Mouse (Mus musculus) heart, adult 2 months (tissue): Measurements from ENCODE around the gene Sspo. TPM values are rescaled to one million over a fixed set of nuclear protein-coding genes. Genes with fewer than 3 reads are reported as not detected.
A peak's percentile ranks its signal among the peaks of the same experiment; 100 is the strongest.

ENCODE experiments used
- DNase-seq, 2 experiments: peaks; one replicate each; pipeline ENCODE4 v3.0.0; 2021
- H3K27ac ChIP-seq: fragments of 200-600 bp; 2 replicates; pipeline ENCODE4 v1.8.1; 2022
- H3K27me3 ChIP-seq: fragments of 200-500 bp; 2 replicates; pipeline ENCODE4 v1.6.1; 2012; ENCODE audit warnings: mild to moderate bottlenecking, low read length, inconsistent platforms, mixed read lengths; ENCODE audit not compliant: control insufficient read depth, insufficient read depth
- H3K36me3 ChIP-seq: fragments of 200-500 bp; 2 replicates; pipeline ENCODE4 v1.6.1; 2012; ENCODE audit warnings: low read length, inconsistent platforms; ENCODE audit not compliant: control insufficient read depth, insufficient read depth
- H3K4me1 ChIP-seq: fragments of 200-500 bp; 2 replicates; pipeline ENCODE4 v1.6.1; 2011; ENCODE audit warnings: low read length; ENCODE audit not compliant: control insufficient read depth, insufficient read depth
- H3K4me3 ChIP-seq: fragments of 200-600 bp; 2 replicates; pipeline ENCODE4 v1.8.1; 2022
- H3K79me2 ChIP-seq: fragments of 200-500 bp; replicated peaks from 2 replicates; pipeline ENCODE4 v1.6.1; 2012; ENCODE audit warnings: mild to moderate bottlenecking, inconsistent platforms, low read length, moderate library complexity, mixed read lengths; ENCODE audit not compliant: control insufficient read depth, insufficient read depth
- H3K9ac ChIP-seq: fragments of 200-500 bp; 2 replicates; pipeline ENCODE4 v1.6.1; 2012; ENCODE audit warnings: low read depth, mild to moderate bottlenecking, control low read depth, inconsistent platforms, low read length, mixed read lengths
- CTCF ChIP-seq: fragments of 200-600 bp; IDR thresholded peaks from 2 replicates; pipeline ENCODE4 v1.8.1; 2022; ENCODE audit warnings: antibody characterized with exemption, mild to moderate bottlenecking, moderate library complexity
- EP300 ChIP-seq: fragments of 200-500 bp; IDR thresholded peaks from 2 replicates; pipeline ENCODE4 v1.6.1; 2011; ENCODE audit warnings: low read depth, low read length, control low read depth; ENCODE audit not compliant: insufficient read depth
- POLR2A ChIP-seq: fragments of 200-500 bp; IDR thresholded peaks from 2 replicates; pipeline ENCODE4 v1.6.1; 2011; ENCODE audit warnings: mild to moderate bottlenecking, low read depth, low read length, control low read depth; ENCODE audit not compliant: insufficient read depth
- WGBS: fragments of 180-500 bp; shearing (Covaris S2); methylation state at CpG from one replicate; pipeline ENCODE4 v1.1.7; 2018; 5-methylcytosine and 5-hydroxymethylcytosine counted together
- intact Hi-C: fragments of 180-260 bp; cut with DNase I; formaldehyde crosslinking; loops from one replicate; pipeline ENCODE4 v1.15.1; 2025
- polyA plus RNA-seq: library from polyadenylated mRNA; depleted of rRNA; stranded (reverse); fragments of >200 nt; gene quantifications from 2 replicates; pipeline ENCODE4 v1.2.3, GENCODE M21; 2012
- total RNA-seq, 2 experiments: library from RNA; stranded (reverse); gene quantifications; 2 replicates each; pipeline ENCODE4 v1.2.3; 2021

Sspo gene
- total and polyA plus RNA-seq, 3 experiments, result 0.18 to 1.7 (median 0.47) TPM

- intact Hi-C loops, result no loop called here
- TF ChIP-seq POLR2A (no peak), CTCF (no peak), EP300 (no peak)
- H3K36me3 ChIP-seq, result no peaks in the 10 kb centered on the region
Measured at GRCm38 (mm10) chr6:48482501-48482900, 34.5 kb downstream of the Sspo start.

GRCm38 (mm10) chr6:48487747-48488725 lies 40.0 kb downstream of the Sspo start:
- Histone ChIP-seq H3K36me3 (no peaks in the 10 kb centered on the region), H3K4me1 (peaks cover 2% of the 10 kb centered on the region), H3K79me2 (no peaks in the 10 kb centered on the region), H3K4me3 (no peak overlapping the region), H3K9ac (0 out of 2 replicates have a peak overlapping the region, but pooled peaks have one; percentile 8), H3K27ac (no peak overlapping the region), H3K27me3 (no peaks in the 10 kb centered on the region)
- intact Hi-C loops, result no loop called here
- no peak for TF ChIP-seq EP300
- TF ChIP-seq CTCF, result peak; percentile 36
- WGBS, result 10% methylated on average over 24 of the region's 25 CpGs
- DNase-seq, result peak; percentile 42 to 48

More at GRCm38 (mm10) chr6:48482501-48482900, 34.5 kb downstream of the Sspo start:
- 79% methylated on average over 5 of the region's 5 CpGs for WGBS
- Histone ChIP-seq H3K27ac (no peak overlapping the region), H3K4me1 (no peaks in the 10 kb centered on the region), H3K27me3 (no peaks in the 10 kb centered on the region), H3K4me3 (no peak overlapping the region), H3K9ac (no peak overlapping the region), H3K79me2 (no peaks in the 10 kb centered on the region)
- no peak for DNase-seq

GRCm38 (mm10) chr6:48489741-48490140 lies 41.7 kb downstream of the Sspo start:
- no peak overlapping the region for H3K27ac ChIP-seq
- TF ChIP-seq POLR2A, result no peak
- no peak for TF ChIP-seq CTCF
- no peak for TF ChIP-seq EP300
- DNase-seq, result no peak
- intact Hi-C loops, result no loop called here
- H3K4me3 ChIP-seq, result no peak overlapping the region
- WGBS, result 95% methylated on average over 3 of the region's 3 CpGs
- no peaks in the 10 kb centered on the region for H3K79me2 ChIP-seq
- no peaks in the 10 kb centered on the region for H3K36me3 ChIP-seq
- no peak overlapping the region for H3K9ac ChIP-seq
- H3K27me3 ChIP-seq, result no peaks in the 10 kb centered on the region
- H3K4me1 ChIP-seq, result peaks cover 2% of the 10 kb centered on the region

- WGBS, result 56% methylated on average over 9 of the region's 9 CpGs
- H3K36me3 ChIP-seq, result no peaks in the 10 kb centered on the region
Measured at GRCm38 (mm10) chr6:48491361-48491760, 43.3 kb downstream of the Sspo start.

GRCm38 (mm10) chr6:48493136-48493730 lies 45.2 kb downstream of the Sspo start:
- no peak overlapping the region for H3K9ac ChIP-seq
- H3K4me1 ChIP-seq, result peaks cover under 1% of the 10 kb centered on the region
- intact Hi-C loops, result no loop called here
- H3K4me3 ChIP-seq, result no peak overlapping the region
- no peaks in the 10 kb centered on the region for H3K27me3 ChIP-seq
- H3K36me3 ChIP-seq, result no peaks in the 10 kb centered on the region
- DNase-seq, result no peak
- WGBS, result 62% methylated on average over 8 of the region's 8 CpGs
- no peaks in the 10 kb centered on the region for H3K79me2 ChIP-seq
- H3K27ac ChIP-seq, result no peak overlapping the region
- TF ChIP-seq EP300 (no peak), CTCF (no peak), POLR2A (no peak)

More at GRCm38 (mm10) chr6:48491361-48491760, 43.3 kb downstream of the Sspo start:
- TF ChIP-seq CTCF (no peak), EP300 (no peak), POLR2A (no peak)
- Histone ChIP-seq H3K9ac (no peak overlapping the region), H3K27me3 (no peaks in the 10 kb centered on the region), H3K27ac (no peak overlapping the region), H3K79me2 (no peaks in the 10 kb centered on the region), H3K4me1 (peaks cover 2% of the 10 kb centered on the region), H3K4me3 (no peak overlapping the region)
- DNase-seq, result no peak
- intact Hi-C loops, result no loop called here

- Histone ChIP-seq H3K27me3 (no peaks in the 10 kb centered on the region), H3K79me2 (no peaks in the 10 kb centered on the region), H3K4me1 (no peaks in the 10 kb centered on the region), H3K36me3 (no peaks in the 10 kb centered on the region), H3K9ac (no peak overlapping the region), H3K27ac (no peak overlapping the region), H3K4me3 (no peak overlapping the region)
- no peak for DNase-seq
- intact Hi-C loops, result no loop called here
- TF ChIP-seq EP300, result no peak
- no peak for TF ChIP-seq POLR2A
- no peak for TF ChIP-seq CTCF
- 97% methylated on average over 4 of the region's 4 CpGs for WGBS
Measured at GRCm38 (mm10) chr6:48497521-48497920, 49.5 kb downstream of the Sspo start.
